Mouse (Mus musculus) heart, postnatal 14 days (tissue): ENCODE measurements at regions not wholly inside any gene's neighbourhood (a gene's known extent, or its start where the extent isn't known, plus 50 kb on each side); places are given as distances from the start of the nearest gene placed in this dataset.

Experiments
- DNase-seq, 2 experiments: peaks; one replicate each; pipeline ENCODE4 v3.0.0; 2021 to 2022
- intact Hi-C: fragments of 180-260 bp; cut with DNase I; formaldehyde crosslinking; loops from one replicate; pipeline ENCODE4 v1.15.1; 2025

- no peak for DNase-seq
- intact Hi-C loops = no loop called here
Observed at GRCm38 (mm10) chr11:45239044-45239443, 612.8 kb upstream of the Clint1 start.

DNA sequence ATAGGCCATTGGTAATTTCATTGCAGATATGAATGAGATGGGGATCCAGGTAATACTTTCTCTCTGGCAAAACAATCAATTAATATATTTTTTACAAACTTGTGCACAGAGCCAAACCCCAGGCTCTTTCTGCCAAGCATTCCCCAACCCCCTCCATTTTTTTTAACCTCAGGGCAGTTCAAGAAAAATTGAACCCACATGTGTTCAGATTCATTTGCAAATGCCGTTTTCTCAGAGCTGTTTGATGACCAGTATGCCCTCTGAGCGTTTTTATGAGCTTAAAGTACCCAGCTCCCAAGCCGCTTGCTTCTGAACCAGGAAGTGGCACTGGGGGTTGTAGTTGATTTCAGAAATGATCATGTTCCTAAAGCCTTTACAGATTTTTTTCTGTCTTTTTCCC is 611.4 kb upstream of the Clint1 start:
- intact Hi-C loops = no loop called here
- no peak for DNase-seq

GRCm38 (mm10) chr11:45241671-45242070 is 610.2 kb upstream of the Clint1 start:
- intact Hi-C loops = no loop called here
- no peak for DNase-seq

DNA sequence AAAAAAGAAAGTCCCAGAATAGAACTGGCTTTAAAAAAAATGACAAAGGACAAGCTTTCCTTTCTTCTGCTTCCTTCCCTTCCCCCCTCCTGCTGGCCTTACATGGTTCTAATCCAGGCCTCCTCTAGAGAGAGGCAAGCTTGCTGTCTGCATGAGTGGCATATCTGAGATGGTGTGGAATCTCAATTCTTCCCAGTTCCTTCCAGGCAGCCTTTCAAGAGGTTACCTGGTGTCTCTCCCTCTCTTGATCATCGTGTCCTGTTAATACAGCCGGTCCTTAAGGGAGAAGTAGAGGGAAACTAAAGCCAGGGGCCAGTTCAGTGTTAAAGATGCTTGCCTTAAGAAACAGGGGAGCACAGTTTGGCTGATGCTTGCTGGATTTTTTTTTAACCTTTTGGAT is 607.1 kb upstream of the Clint1 start:
- intact Hi-C loops = no loop called here

GRCm38 (mm10) chr11:45256019-45256418 is 595.8 kb upstream of the Clint1 start:
- intact Hi-C loops = no loop called here
- no peak for DNase-seq

More for the DNA sequence above, 607.1 kb upstream of the Clint1 start:
- no peak for DNase-seq

- intact Hi-C loops = no loop called here
- DNase-seq = no peak
Observed at GRCm38 (mm10) chr11:45262198-45262597, 589.7 kb upstream of the Clint1 start.

GRCm38 (mm10) chr11:45264001-45264400 is 587.9 kb upstream of the Clint1 start:
- DNase-seq = peak; percentile 45 to 50
- intact Hi-C loops = no loop called here

- intact Hi-C loops = no loop called here
- peak; percentile 32 to 37 for DNase-seq
Observed at GRCm38 (mm10) chr11:45265171-45265988, 586.5 kb upstream of the Clint1 start.

GRCm38 (mm10) chr11:45265989-45266302 is 585.9 kb upstream of the Clint1 start:
- DNase-seq = no peak
- intact Hi-C loops = no loop called here

GRCm38 (mm10) chr11:45269215-45269614 is 582.6 kb upstream of the Clint1 start:
- intact Hi-C loops = no loop called here
- no peak for DNase-seq

GRCm38 (mm10) chr11:45271206-45271605 is 580.6 kb upstream of the Clint1 start:
- intact Hi-C loops = no loop called here

GRCm38 (mm10) chr11:45274446-45275119 is 577.3 kb upstream of the Clint1 start:
- peak in 1 of 2 experiments; percentile 32 for DNase-seq

More at GRCm38 (mm10) chr11:45271206-45271605, 580.6 kb upstream of the Clint1 start:
- DNase-seq = no peak

GRCm38 (mm10) chr11:45275170-45275569 is 576.7 kb upstream of the Clint1 start:
- intact Hi-C loops = no loop called here
- peak in 1 of 2 experiments; percentile 36 for DNase-seq

More at GRCm38 (mm10) chr11:45274446-45275119, 577.3 kb upstream of the Clint1 start:
- intact Hi-C loops = no loop called here

DNA sequence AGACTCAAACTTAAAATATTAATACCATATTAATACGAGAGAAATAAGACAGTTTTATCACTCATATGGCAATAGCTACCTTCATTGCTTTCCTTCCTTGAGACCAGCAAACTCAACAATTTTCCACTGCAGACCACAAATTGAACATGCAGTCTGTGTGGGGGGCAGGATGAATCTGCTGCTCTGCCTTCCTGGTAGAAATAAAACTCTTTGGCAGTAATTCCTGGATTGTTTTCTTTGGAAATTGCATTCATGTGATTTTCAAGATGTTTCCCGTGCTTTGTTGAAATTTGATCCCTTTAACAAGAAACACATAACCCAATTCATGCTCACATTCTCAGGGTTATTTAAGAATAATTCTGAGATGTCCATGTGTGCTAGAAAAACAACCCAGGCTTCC is 555.1 kb upstream of the Clint1 start:
- intact Hi-C loops = no loop called here
- no peak for DNase-seq

DNA sequence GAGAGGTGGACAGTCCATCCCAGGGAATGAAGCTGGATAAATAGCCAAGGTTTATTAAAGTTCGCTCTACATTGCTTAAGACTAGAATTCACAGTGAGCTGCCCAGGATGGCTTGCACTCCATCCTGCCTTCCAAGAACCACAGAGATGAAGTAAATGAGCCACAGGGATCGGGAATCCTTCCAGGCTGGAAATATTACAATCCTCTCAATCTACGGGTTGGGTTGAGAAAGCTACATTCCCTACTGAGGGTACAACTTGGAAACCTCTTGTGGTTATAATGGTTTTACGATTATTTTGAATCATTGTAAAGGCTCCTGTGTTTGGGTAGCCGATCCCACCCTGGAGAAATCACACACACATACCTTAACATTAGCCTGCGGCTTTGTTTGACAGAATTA is 539.9 kb upstream of the Clint1 start:
- intact Hi-C loops = no loop called here
- no peak for DNase-seq

DNA sequence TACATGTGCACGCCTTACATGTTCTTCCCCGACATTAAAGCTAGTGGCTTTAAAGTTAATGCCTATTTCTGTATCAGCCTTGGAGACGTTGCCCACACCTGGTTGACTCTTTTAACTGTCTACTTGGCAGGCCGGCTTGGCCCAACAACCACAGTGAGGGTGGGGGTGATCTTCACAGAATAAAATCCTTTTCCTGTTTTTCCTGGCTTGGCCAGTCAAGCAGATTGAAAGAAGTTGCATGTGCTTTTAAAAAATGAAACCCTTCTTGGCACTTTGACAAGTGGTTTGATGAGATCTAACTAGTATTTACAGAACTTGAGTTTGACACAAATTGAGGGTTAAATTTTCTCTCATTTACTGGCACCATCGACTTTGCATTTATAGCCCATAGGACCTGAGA is 528.1 kb upstream of the Clint1 start:
- DNase-seq = no peak
- intact Hi-C loops = no loop called here

DNA sequence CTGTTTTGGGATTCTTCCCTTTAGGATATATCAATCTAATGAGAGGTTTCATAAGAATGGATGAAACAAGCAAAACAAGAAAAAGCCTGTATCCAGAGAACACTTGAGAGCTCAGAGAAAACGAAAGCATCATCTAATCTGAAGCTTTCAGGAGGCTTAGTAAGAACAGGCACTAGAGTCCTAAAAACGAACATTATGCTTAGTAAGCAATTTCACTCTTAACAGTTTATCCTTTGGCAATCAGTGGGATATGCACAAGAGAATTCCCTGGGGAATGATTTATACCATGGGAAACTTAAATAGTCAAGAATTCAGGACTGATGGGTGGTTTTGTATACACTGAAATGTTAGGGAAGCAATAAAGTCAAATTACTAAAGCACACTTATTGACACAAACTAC is 521.5 kb upstream of the Clint1 start:
- intact Hi-C loops = no loop called here
- DNase-seq = no peak

DNA sequence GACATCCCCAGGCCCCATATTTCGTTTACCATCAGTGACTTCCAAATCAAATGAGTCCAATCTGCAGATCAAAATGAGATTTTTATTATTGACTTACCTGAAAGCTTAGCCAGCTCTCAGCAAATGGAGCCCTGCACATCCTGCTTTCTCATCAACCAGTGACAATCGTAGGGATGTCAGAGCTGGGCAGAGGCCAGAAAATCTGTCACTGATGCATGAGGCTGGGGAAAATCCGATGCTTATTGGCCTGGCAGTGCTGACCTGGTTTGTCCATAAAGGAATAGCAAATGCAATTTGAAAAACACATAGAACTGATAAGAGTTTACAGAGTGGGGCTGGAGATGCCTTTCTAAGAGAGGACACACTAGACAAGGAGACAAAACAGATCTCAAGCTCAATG is 518.1 kb upstream of the Clint1 start:
- DNase-seq = no peak
- intact Hi-C loops = no loop called here

GRCm38 (mm10) chr11:45349331-45349730 is 502.5 kb upstream of the Clint1 start:
- DNase-seq = no peak
- intact Hi-C loops = no loop called here

DNA sequence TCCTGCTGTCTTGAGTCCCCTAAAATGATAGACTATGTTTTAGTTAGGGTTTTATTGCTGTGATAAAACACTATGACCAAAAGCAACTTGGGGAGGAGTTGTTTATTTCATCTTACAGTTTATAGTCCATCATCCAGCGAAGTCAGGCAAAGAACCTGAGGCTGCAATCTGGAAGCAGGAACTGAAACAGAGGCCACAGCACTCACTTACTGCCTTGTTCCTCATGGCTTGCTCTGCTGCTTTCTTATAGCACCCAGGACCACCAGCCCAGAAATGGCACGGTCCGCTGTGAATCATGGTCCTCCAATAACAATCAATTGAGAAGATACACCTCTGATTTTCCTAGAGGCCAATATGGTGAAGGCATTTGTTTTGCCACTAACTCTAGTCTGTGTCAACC is 486.5 kb upstream of the Clint1 start:
- intact Hi-C loops = no loop called here
- no peak for DNase-seq

DNA sequence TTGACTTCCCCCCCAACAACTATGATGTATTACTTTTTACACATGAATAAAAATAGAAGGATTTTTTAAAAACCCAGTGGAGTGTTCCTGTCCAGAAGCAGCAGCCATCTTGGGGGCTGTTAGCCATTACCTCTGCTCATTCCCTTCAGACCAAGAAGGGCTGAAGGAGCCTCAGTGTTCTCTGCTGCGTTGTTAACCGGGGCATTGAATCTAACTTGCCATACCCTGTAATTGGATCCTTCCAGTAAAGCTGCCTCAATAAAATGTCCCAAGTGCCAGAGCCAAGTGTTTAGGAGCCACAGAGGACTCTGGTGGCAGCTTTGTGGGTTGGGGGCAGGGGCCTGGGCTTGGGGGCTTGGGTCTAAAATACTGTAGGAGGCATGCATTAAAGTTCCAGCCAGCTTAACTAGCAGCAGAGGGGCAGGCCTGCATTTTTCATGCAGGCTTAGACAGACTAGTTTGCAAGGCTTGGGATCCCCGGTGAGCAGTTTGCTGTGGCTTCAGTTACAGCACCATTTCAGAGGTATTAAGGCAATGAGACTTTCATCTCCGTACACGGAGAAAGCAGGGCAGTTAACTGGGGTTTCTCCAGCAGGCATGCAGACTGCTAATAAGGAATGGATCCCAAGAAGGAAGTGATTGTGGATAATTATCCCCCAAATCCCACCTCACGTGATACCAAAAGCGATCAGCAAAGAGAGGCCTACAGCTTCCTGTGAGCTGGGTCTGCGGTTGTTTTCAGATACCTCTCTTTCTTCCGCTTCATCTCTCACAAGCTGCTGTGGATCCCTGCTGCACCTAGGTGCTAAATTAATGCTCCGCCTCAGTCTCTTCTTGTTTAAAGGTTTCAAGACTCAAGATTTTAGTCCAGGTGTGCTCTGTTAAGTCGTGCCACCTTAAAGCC is 462.4 kb upstream of the Clint1 start:
- no peak for DNase-seq
- intact Hi-C loops = no loop called here
